Mouse (Mus musculus) layer of hippocampus, postnatal 14 days (tissue): ENCODE data around the gene Gcsh. TPM values are rescaled to one million over a fixed set of nuclear protein-coding genes. Genes with fewer than 3 reads are reported as not detected.

Source experiments
- total RNA-seq, 2 experiments: library from RNA; stranded (reverse); gene quantifications; 2 replicates each; pipeline ENCODE4 v1.2.3; 2021

Gcsh gene
- total RNA-seq, 2 experiments from 2014 or later: 49.1 to 55.1 TPM

Other genes with a start within 250 kb of the Gcsh start
- gene Cmc2, start 72.1 kb downstream of the Gcsh start, total RNA-seq: 10 to 100 TPM; 12.2 to 12.6 TPM
- 1 to 10 TPM; 1.5 to 2.4 TPM for gene Cenpn, start 71.8 kb downstream of the Gcsh start, total RNA-seq
- 10 to 100 TPM; 35.0 to 37.5 TPM for gene Atmin, start 50.1 kb downstream of the Gcsh start, total RNA-seq
- 1 to 10 TPM; 9.5 to 9.7 TPM for gene 1700030J22Rik, start 14.6 kb downstream of the Gcsh start, total RNA-seq
- gene Pkd1l2, start 88.9 kb upstream of the Gcsh start, total RNA-seq: under 1 TPM; 0.14 TPM
- not detected for gene Bco1, start 102.3 kb upstream of the Gcsh start, total RNA-seq
- 10 to 100 TPM; 17.6 to 18.6 TPM for gene Gan, start 164.6 kb upstream of the Gcsh start, total RNA-seq